Mouse (Mus musculus) heart, embryonic 14.5 days (tissue): ENCODE measurements at regions not wholly inside any gene's neighbourhood (a gene's known extent, or its start where the extent isn't known, plus 50 kb on each side); places are given as distances from the start of the nearest gene placed in this dataset.

Source experiments
- ATAC-seq: fragments of 200-750 bp; cut with Nextera tagmentation; 2 replicates; pipeline ENCODE4 v1.8.0; 2017; ENCODE audit warnings: low read depth, moderate TSS enrichment; ENCODE audit not compliant: insufficient number of reproducible peaks, insufficient read depth, low FRiP score
- H3K27ac ChIP-seq, 2 experiments: fragments of 200-500 bp in 1 of 2; fragments of 300-500 bp in 1 of 2; sonication (generic) in 1 of 2; replicated peaks in 1 of 2; 2 replicates each; pipeline ENCODE4 v1.5.1; 2012 to 2014; ENCODE audit warnings: low read depth in 2 of 2, low read length in 2 of 2, control low read depth in 1 of 2, mild to moderate bottlenecking in 1 of 2, mixed read lengths in 1 of 2; ENCODE audit not compliant: control insufficient read depth in 1 of 2, insufficient read depth in 1 of 2
- H3K27me3 ChIP-seq: fragments of 300-500 bp; sonication (generic); 2 replicates; pipeline ENCODE4 v1.6.1; 2014; ENCODE audit warnings: mild to moderate bottlenecking, low read length, control low read depth; ENCODE audit not compliant: control insufficient read depth, insufficient read depth
- H3K36me3 ChIP-seq: fragments of 300-500 bp; sonication (generic); 2 replicates; pipeline ENCODE4 v1.6.1; 2014; ENCODE audit warnings: mild to moderate bottlenecking, control low read depth, low read length, mixed read lengths; ENCODE audit not compliant: control insufficient read depth, insufficient read depth
- H3K4me1 ChIP-seq, 2 experiments: fragments of 200-500 bp in 1 of 2; fragments of 300-500 bp in 1 of 2; sonication (generic) in 1 of 2; 2 replicates each; pipeline ENCODE4 v1.6.1; 2012 to 2014; ENCODE audit warnings: low read length in 2 of 2, control low read depth in 1 of 2, mixed read lengths in 1 of 2; ENCODE audit not compliant: control insufficient read depth in 2 of 2, insufficient read depth in 2 of 2
- H3K4me2 ChIP-seq: fragments of 300-500 bp; sonication (generic); 2 replicates; pipeline ENCODE4 v1.6.1; 2014; ENCODE audit warnings: mild to moderate bottlenecking, low read length
- H3K4me3 ChIP-seq, 2 experiments: fragments of 200-500 bp in 1 of 2; fragments of 300-500 bp in 1 of 2; sonication (generic) in 1 of 2; 2 replicates each; pipeline ENCODE4 v1.5.1; 2012 to 2014; ENCODE audit warnings: low read length in 2 of 2, mild to moderate bottlenecking in 2 of 2, control low read depth in 1 of 2, low read depth in 1 of 2, moderate library complexity in 1 of 2; ENCODE audit not compliant: control insufficient read depth in 1 of 2, insufficient read depth in 1 of 2
- H3K9ac ChIP-seq: fragments of 300-500 bp; sonication (generic); 2 replicates; pipeline ENCODE4 v1.6.1; 2014; ENCODE audit warnings: mild to moderate bottlenecking, low read length
- H3K9me3 ChIP-seq: fragments of 300-500 bp; sonication (generic); 2 replicates; pipeline ENCODE4 v1.6.1; 2016; ENCODE audit warnings: low read length, control low read depth; ENCODE audit not compliant: control insufficient read depth
- WGBS: fragments of 180-500 bp; shearing (Covaris S2); extraction: QIAGEN DNeasy Blood & Tissue Kit; methylation state at CpG from one replicate; pipeline ENCODE4 v1.1.7; 2014; 5-methylcytosine and 5-hydroxymethylcytosine counted together

GRCm38 (mm10) chr8:7691355-7691996 is 969.6 kb downstream of the Efnb2 start:
- no peak overlapping the region for H3K4me2 ChIP-seq

GRCm38 (mm10) chr8:7653804-7654203 is 1007.2 kb downstream of the Efnb2 start:
- ATAC-seq = no peak

More at GRCm38 (mm10) chr8:7691355-7691996, 969.6 kb downstream of the Efnb2 start:
- H3K9ac ChIP-seq = no peak overlapping the region
- no peaks in the 10 kb centered on the region for H3K9me3 ChIP-seq
- H3K27ac ChIP-seq = no peak overlapping the region
- H3K36me3 ChIP-seq = no peaks in the 10 kb centered on the region
- no peak for ATAC-seq
- H3K4me1 ChIP-seq = no peaks in the 10 kb centered on the region
- WGBS = 72% methylated on average over 2 of the region's 2 CpGs
- H3K27me3 ChIP-seq = no peaks in the 10 kb centered on the region
- H3K4me3 ChIP-seq = no peak overlapping the region

More at GRCm38 (mm10) chr8:7653804-7654203, 1007.2 kb downstream of the Efnb2 start:
- Histone ChIP-seq H3K27me3 (no peaks in the 10 kb centered on the region), H3K4me2 (no peak overlapping the region), H3K9ac (no peak overlapping the region), H3K4me3 (no peak overlapping the region), H3K9me3 (no peaks in the 10 kb centered on the region), H3K36me3 (no peaks in the 10 kb centered on the region), H3K27ac (no peak overlapping the region), H3K4me1 (no peaks in the 10 kb centered on the region)
